Mouse (Mus musculus): ENCODE measurements around the gene Nek1. TPM values are rescaled to one million over a fixed set of nuclear protein-coding genes. Genes with fewer than 3 reads are reported as not detected.

Gene Nek1
- polyA plus RNA-seq, 2 experiments, result 2.6 to 6.7 TPM

- Histone ChIP-seq H3K27me3 (ENCODE audit: control insufficient read depth, insufficient read depth, low read length) (no peaks in the 10 kb centered on the region), H3K4me2 (ENCODE audit: low read depth) (no peak overlapping the region), H3K9ac (replicated peaks) (no peak overlapping the region), H3K4me1 (replicated peaks; ENCODE audit: control insufficient read depth in 2 of 2, insufficient read depth in 2 of 2, low read length in 1 of 2) (no peaks in the 10 kb centered on the region), H3K4me3 (ENCODE audit: insufficient read depth in 1 of 2, low read depth in 2 of 2, low read length in 2 of 2) (no peak overlapping the region), H3K36me3 (replicated peaks; ENCODE audit: control insufficient read depth, insufficient read depth, low read depth) (no peaks in the 10 kb centered on the region), H3K9me3 (ENCODE audit: control insufficient read depth, low read length) (no peaks in the 10 kb centered on the region), H3K27ac (no peak overlapping the region)
- ATAC-seq (ENCODE audit: insufficient read depth), result no peak
- TF ChIP-seq EP300 (IDR thresholded peaks at IDR 0.05; ENCODE audit: low read depth), result no peak
- DNase-seq (ENCODE audit: low read depth in 3 of 3, low spot score in 3 of 3), result no peak
- WGBS (ENCODE audit: insufficient replicate concordance), result 48% methylated on average over 3 of the region's 3 CpGs
These were observed 178.6 kb downstream of the Nek1 start for GRCm38 (mm10) chr8:61171546-61171945.

GRCm38 (mm10) chr8:61173921-61174492 lies 181.0 kb downstream of the Nek1 start:
- no peaks in the 10 kb centered on the region for H3K9me3 ChIP-seq (ENCODE audit: control insufficient read depth, low read length)
- no peak overlapping the region for H3K9ac ChIP-seq (replicated peaks)
- no peaks in the 10 kb centered on the region for H3K4me1 ChIP-seq (replicated peaks; ENCODE audit: control insufficient read depth in 2 of 2, insufficient read depth in 2 of 2, low read length in 1 of 2)
- DNase-seq (ENCODE audit: low read depth in 3 of 3, low spot score in 3 of 3) (no peak), ATAC-seq (ENCODE audit: insufficient read depth) (no peak)
- no peaks in the 10 kb centered on the region for H3K36me3 ChIP-seq (replicated peaks; ENCODE audit: control insufficient read depth, insufficient read depth, low read depth)
- WGBS (ENCODE audit: insufficient replicate concordance), result 68% methylated on average over 7 of the region's 7 CpGs
- no peaks in the 10 kb centered on the region for H3K27me3 ChIP-seq (ENCODE audit: control insufficient read depth, insufficient read depth, low read length)
- TF ChIP-seq EP300 (IDR thresholded peaks at IDR 0.05; ENCODE audit: low read depth) (no peak), CTCF (IDR thresholded peaks at IDR 0.05; ENCODE audit: low read depth) (no peak)
- H3K4me3 ChIP-seq (ENCODE audit: insufficient read depth in 1 of 2, low read depth in 2 of 2, low read length in 2 of 2), result no peak overlapping the region
- H3K4me2 ChIP-seq (ENCODE audit: low read depth), result no peak overlapping the region
- H3K27ac ChIP-seq, result no peak overlapping the region

- TF ChIP-seq EP300 (IDR thresholded peaks at IDR 0.05; ENCODE audit: low read depth) (no peak), CTCF (IDR thresholded peaks at IDR 0.05; ENCODE audit: low read depth) (no peak)
- Histone ChIP-seq H3K27me3 (ENCODE audit: control insufficient read depth, insufficient read depth, low read length) (no peaks in the 10 kb centered on the region), H3K36me3 (replicated peaks; ENCODE audit: control insufficient read depth, insufficient read depth, low read depth) (no peaks in the 10 kb centered on the region), H3K4me1 (replicated peaks; ENCODE audit: control insufficient read depth in 2 of 2, insufficient read depth in 2 of 2, low read length in 1 of 2) (no peaks in the 10 kb centered on the region), H3K27ac (no peak overlapping the region), H3K9me3 (ENCODE audit: control insufficient read depth, low read length) (no peaks in the 10 kb centered on the region), H3K4me3 (ENCODE audit: insufficient read depth in 1 of 2, low read depth in 2 of 2, low read length in 2 of 2) (no peak overlapping the region), H3K4me2 (ENCODE audit: low read depth) (no peak overlapping the region), H3K9ac (replicated peaks) (no peak overlapping the region)
- ATAC-seq (ENCODE audit: insufficient read depth) (no peak), DNase-seq (ENCODE audit: low read depth in 3 of 3, low spot score in 3 of 3) (no peak)
- WGBS (ENCODE audit: insufficient replicate concordance), result 48% methylated on average over 2 of the region's 2 CpGs
These were observed 182.9 kb downstream of the Nek1 start for GRCm38 (mm10) chr8:61175876-61176275.

DNA sequence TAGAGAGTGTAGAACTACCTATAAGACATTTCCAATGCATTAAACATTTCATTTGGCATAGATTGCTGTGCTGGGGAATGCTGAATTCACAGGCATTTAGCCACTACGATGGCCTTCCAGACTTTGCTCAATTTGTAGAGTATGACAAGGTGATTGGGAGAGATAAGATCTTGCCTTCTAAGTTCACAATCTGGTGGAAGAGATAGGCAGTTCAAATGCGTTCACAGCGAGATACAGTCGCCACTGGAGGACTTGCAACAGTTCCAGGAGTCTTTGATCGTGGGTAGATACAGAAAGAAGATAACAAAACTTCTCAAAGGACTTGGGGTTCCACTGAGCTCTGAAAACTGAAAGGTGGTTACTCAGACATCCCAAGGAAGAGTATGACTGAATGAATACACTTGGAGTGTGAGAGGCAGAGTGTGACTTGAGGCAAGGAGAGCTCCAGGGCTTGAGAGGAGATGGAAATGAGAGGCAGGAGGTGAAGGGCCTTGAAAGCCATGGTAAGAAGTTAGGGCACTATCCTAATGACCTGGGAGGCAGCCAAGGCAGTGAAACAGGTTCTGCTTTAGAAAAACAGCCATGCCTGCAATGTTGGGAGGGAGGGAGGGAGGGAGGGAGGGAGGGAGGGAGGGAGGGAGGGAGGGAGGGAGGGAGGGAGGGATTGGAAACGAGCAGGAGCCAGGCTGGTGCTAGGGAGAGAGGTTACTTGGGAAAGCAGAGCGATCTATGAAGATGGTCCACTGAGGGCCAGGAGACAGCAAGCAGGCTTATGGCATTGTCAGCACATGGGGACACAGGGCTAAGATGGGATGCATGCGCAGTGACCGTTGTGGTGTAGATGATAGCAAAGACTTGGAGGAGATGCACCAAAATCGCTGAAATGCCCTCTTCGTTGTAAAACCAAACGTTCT lies 184.9 kb downstream of the Nek1 start:
- Histone ChIP-seq H3K4me2 (ENCODE audit: low read depth) (no peak overlapping the region), H3K36me3 (replicated peaks; ENCODE audit: control insufficient read depth, insufficient read depth, low read depth) (no peaks in the 10 kb centered on the region), H3K4me1 (replicated peaks; ENCODE audit: control insufficient read depth in 2 of 2, insufficient read depth in 2 of 2, low read length in 1 of 2) (no peaks in the 10 kb centered on the region), H3K27me3 (ENCODE audit: control insufficient read depth, insufficient read depth, low read length) (no peaks in the 10 kb centered on the region), H3K4me3 (ENCODE audit: insufficient read depth in 1 of 2, low read depth in 2 of 2, low read length in 2 of 2) (no peak overlapping the region), H3K9me3 (ENCODE audit: control insufficient read depth, low read length) (no peaks in the 10 kb centered on the region), H3K27ac (no peak overlapping the region), H3K9ac (replicated peaks) (no peak overlapping the region)
- DNase-seq (ENCODE audit: low read depth in 3 of 3, low spot score in 3 of 3) (no peak), ATAC-seq (ENCODE audit: insufficient read depth) (no peak)
- TF ChIP-seq EP300 (IDR thresholded peaks at IDR 0.05; ENCODE audit: low read depth), result no peak
- no peak for TF ChIP-seq CTCF (IDR thresholded peaks at IDR 0.05; ENCODE audit: low read depth)
- WGBS (ENCODE audit: insufficient replicate concordance), result 40% methylated on average over 12 of the region's 12 CpGs

DNA sequence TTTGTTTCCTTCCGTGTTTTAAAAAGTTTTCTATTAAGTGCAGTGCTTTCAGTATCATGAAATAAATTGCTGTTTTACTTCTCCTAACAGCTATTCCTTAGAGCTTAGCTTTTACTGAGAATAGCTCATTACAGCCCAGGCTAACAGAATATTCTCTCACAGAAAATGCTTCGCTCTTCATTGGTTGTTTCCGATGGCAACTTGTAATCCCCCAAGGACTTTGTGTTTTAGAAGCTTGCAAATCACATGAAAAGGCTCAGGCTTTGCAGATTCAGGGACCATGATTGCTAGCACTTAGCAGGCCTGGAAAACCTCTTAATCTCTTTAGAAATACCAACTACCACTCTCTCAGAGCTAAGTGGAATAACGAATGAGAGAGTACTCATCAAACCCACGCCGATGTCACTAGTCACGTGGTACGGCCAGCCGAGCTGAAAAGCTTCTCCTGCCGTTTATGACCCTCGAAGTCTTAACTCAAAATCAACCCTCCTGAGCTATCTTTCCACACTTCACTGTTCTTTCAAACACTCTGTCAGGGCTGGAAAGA lies 185.7 kb downstream of the Nek1 start:
- H3K4me2 ChIP-seq (ENCODE audit: low read depth), result no peak overlapping the region
- no peaks in the 10 kb centered on the region for H3K27me3 ChIP-seq (ENCODE audit: control insufficient read depth, insufficient read depth, low read length)
- no peak for ATAC-seq (ENCODE audit: insufficient read depth)
- H3K27ac ChIP-seq, result no peak overlapping the region
- 73% methylated on average over 11 of the region's 11 CpGs for WGBS (ENCODE audit: insufficient replicate concordance)
- H3K9me3 ChIP-seq (ENCODE audit: control insufficient read depth, low read length), result no peaks in the 10 kb centered on the region
- TF ChIP-seq EP300 (IDR thresholded peaks at IDR 0.05; ENCODE audit: low read depth), result no peak
- TF ChIP-seq CTCF (IDR thresholded peaks at IDR 0.05; ENCODE audit: low read depth), result no peak
- H3K36me3 ChIP-seq (replicated peaks; ENCODE audit: control insufficient read depth, insufficient read depth, low read depth), result no peaks in the 10 kb centered on the region
- H3K4me3 ChIP-seq (ENCODE audit: insufficient read depth in 1 of 2, low read depth in 2 of 2, low read length in 2 of 2), result no peak overlapping the region
- no peak for DNase-seq (ENCODE audit: low read depth in 3 of 3, low spot score in 3 of 3)
- H3K9ac ChIP-seq (replicated peaks), result no peak overlapping the region
- no peaks in the 10 kb centered on the region for H3K4me1 ChIP-seq (replicated peaks; ENCODE audit: control insufficient read depth in 2 of 2, insufficient read depth in 2 of 2, low read length in 1 of 2)

Other genes with a start within 250 kb of the Nek1 start
- gene Hpf1, start 102.8 kb upstream of the Nek1 start, polyA plus RNA-seq (2012; rRNA removed), result 18.9 and 37.5 TPM in 2 replicates
- gene Hpf1, start 102.8 kb upstream of the Nek1 start, polyA plus RNA-seq (2014; fragmentation: Nextera tagmentation; extraction: Ambion mirVana), result 83.1 and 87.5 TPM in 2 replicates
- gene Clcn3, start 9.9 kb upstream of the Nek1 start, polyA plus RNA-seq (2012; rRNA removed), result 19.2 and 28.1 TPM in 2 replicates
- 34.6 and 38.2 TPM in 2 replicates for gene Clcn3, start 9.9 kb upstream of the Nek1 start, polyA plus RNA-seq (2014; fragmentation: Nextera tagmentation; extraction: Ambion mirVana)
- 0.55 and 0.61 TPM in 2 replicates for gene Sh3rf1, start 230.7 kb downstream of the Nek1 start, polyA plus RNA-seq (2012; rRNA removed)
- 0.75 and 0.85 TPM in 2 replicates for gene Sh3rf1, start 230.7 kb downstream of the Nek1 start, polyA plus RNA-seq (2014; fragmentation: Nextera tagmentation; extraction: Ambion mirVana)